Mouse (Mus musculus) effector memory CD4-positive, alpha-beta T cell, adult 5 months (primary cell): ENCODE measurements around the gene Fktn. TPM values are rescaled to one million over a fixed set of nuclear protein-coding genes. Genes with fewer than 3 reads are reported as not detected.

Experiments
- polyA plus RNA-seq: library from polyadenylated mRNA; unstranded; fragments of 100-300 nt; shearing (Covaris generic); gene quantifications from one replicate; pipeline ENCODE4 v1.2.1, GENCODE M21; 2017

Fktn gene
- polyA plus RNA-seq, result 4.0 TPM

DNA sequence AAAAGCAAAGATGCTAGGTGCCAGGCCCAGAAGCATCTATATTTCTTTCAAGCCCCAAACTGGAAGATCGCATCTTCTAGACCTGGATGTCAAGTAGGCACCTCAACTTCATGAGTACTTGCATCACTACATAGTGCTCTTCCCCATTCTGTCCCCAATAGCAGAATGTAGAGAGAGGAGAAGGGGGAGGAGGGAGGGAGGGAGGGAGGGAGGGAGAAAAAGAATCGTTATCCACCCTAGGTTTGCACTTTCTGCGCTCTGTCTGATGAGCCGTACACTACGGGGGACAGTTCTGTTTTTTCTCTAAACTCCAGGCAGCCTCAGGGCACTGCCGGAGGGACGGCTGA is at the start of gene Fktn:
Gene Fktn (plus strand): TSS at position 295 of the 347 bp plus-strand sequence.

GRCm38 (mm10) chr4:53825821-53826605 is 112.2 kb downstream of the Fktn start, which contains the start of gene Tmem38b:
TSS of gene Tmem38b (plus strand) at chr4:53826045.

Other genes with a start within 250 kb of the Fktn start
- gene Fsd1l, start 82.5 kb upstream of the Fktn start, polyA plus RNA-seq, result 0.76 TPM
- not detected for gene Tal2, start 65.7 kb downstream of the Fktn start, polyA plus RNA-seq
- gene Tmem38b, start 112.0 kb downstream of the Fktn start, polyA plus RNA-seq, result 15.8 TPM